Comparison of ENCODE assay signal across 26 mouse cellular contexts in genomic region chr13:46918509-46918908, GRCm38 (mm10). TPM values are rescaled to one million over a fixed set of nuclear protein-coding genes. Genes with fewer than 3 reads are reported as not detected.
DNase-seq lines count a peak whose midpoint lies in the region; ATAC-seq and TF ChIP-seq lines count a peak whose summit lies in the region.
"Had no signal": no experiment of that assay in that cellular context is flagged by ENCODE, and none has a peak within 500 bp of the region (broad histone marks: within the 10 kb centered on the region; RNA-seq: fewer than 3 reads in every experiment).

No protein-coding gene starts in this region.

- no peak overlapping the region for H3K4me2 ChIP-seq in lung, embryonic 16.5 days (ENCODE audit: low read depth, low read length)
- H3K4me2 ChIP-seq in heart, embryonic 14.5 days (ENCODE audit: low read length) = peak overlapping the region; percentile 46
- no peak overlapping the region for H3K4me2 ChIP-seq in limb, embryonic 12.5 days
- H3K4me2 ChIP-seq: forebrain, embryonic 13.5 days; hindbrain, embryonic 12.5 days; kidney, embryonic 15.5 days; midbrain, embryonic 11.5 days; neural tube, embryonic 15.5 days; stomach, embryonic 15.5 days had no signal

- intact Hi-C loops in heart, adult 2 months (cut with DNase I) = no loop called here

- H3K9ac ChIP-seq in heart, adult 2 months (ENCODE audit: low read depth, low read length) = no peak overlapping the region
- H3K9ac ChIP-seq in lung, embryonic 16.5 days (ENCODE audit: low read length) = no peak overlapping the region
- H3K9ac ChIP-seq in heart, embryonic 14.5 days (ENCODE audit: low read length) = peak overlapping the region; percentile 68
- H3K9ac ChIP-seq in limb, embryonic 12.5 days (replicated peaks) = no peak overlapping the region
- H3K9ac ChIP-seq: forebrain, embryonic 13.5 days; hindbrain, embryonic 12.5 days; kidney, embryonic 15.5 days; liver, postnatal 0 days; neural tube, embryonic 15.5 days; stomach, embryonic 15.5 days had no signal

- peaks cover 7% of the 10 kb centered on the region for H3K36me3 ChIP-seq in heart, adult 2 months (ENCODE audit: control insufficient read depth, insufficient read depth, low read length)
- no peaks in the 10 kb centered on the region for H3K36me3 ChIP-seq in lung, embryonic 16.5 days (ENCODE audit: control insufficient read depth, insufficient read depth, low read length)
- H3K36me3 ChIP-seq in heart, embryonic 14.5 days (ENCODE audit: control insufficient read depth, insufficient read depth, low read length) = 0 out of 2 replicates have a peak, but pooled peaks cover 6% of the 10 kb centered on the region
- no peaks in the 10 kb centered on the region for H3K36me3 ChIP-seq in limb, embryonic 12.5 days
- peaks cover 11% of the 10 kb centered on the region; the same call in 1 of the 2 replicates for H3K36me3 ChIP-seq in embryonic facial prominence, embryonic 10.5 days (replicated peaks)
- H3K36me3 ChIP-seq: hindbrain, embryonic 12.5 days; kidney, embryonic 15.5 days; neural tube, embryonic 15.5 days; stomach, embryonic 15.5 days had no signal

- H3K9me3 ChIP-seq in lung, embryonic 16.5 days (ENCODE audit: control insufficient read depth, low read length) = no peaks in the 10 kb centered on the region
- H3K9me3 ChIP-seq in heart, embryonic 14.5 days (ENCODE audit: control insufficient read depth, low read length) = no peaks in the 10 kb centered on the region
- no peaks in the 10 kb centered on the region for H3K9me3 ChIP-seq in limb, embryonic 12.5 days
- H3K9me3 ChIP-seq in embryonic facial prominence, embryonic 10.5 days = no peaks in the 10 kb centered on the region
- H3K9me3 ChIP-seq: forebrain, embryonic 13.5 days; hindbrain, embryonic 12.5 days; kidney, embryonic 15.5 days; neural tube, embryonic 15.5 days; stomach, embryonic 15.5 days had no signal

- TF ChIP-seq CTCF in heart, adult 2 months (IDR thresholded peaks at IDR 0.05) = no peak
- no peak for TF ChIP-seq CTCF in lung, adult 2 months (IDR thresholded peaks at IDR 0.05; ENCODE audit: insufficient read depth, low read length)

- no peak overlapping the region for H3K4me3 ChIP-seq in heart, adult 2 months
- no peak overlapping the region for H3K4me3 ChIP-seq in lung, embryonic 16.5 days (ENCODE audit: low read length)
- no peak overlapping the region for H3K4me3 ChIP-seq in lung, adult 2 months (replicated peaks; ENCODE audit: extremely low read depth, low read depth, low read length)
- no peak overlapping the region for H3K4me3 ChIP-seq in heart, embryonic 14.5 days (ENCODE audit: control insufficient read depth in 1 of 2, insufficient read depth in 1 of 2, low read depth in 1 of 2, low read length in 2 of 2)
- no peak overlapping the region for H3K4me3 ChIP-seq in limb, embryonic 12.5 days (replicated peaks)
- H3K4me3 ChIP-seq in embryonic facial prominence, embryonic 10.5 days = no peak overlapping the region
- H3K4me3 ChIP-seq: forebrain, embryonic 13.5 days; gastrocnemius, adult 2 months; hindbrain, embryonic 12.5 days; kidney, embryonic 15.5 days; neural tube, embryonic 15.5 days; stomach, embryonic 15.5 days had no signal

- peak; percentile 39; the same call in 1 of the 2 replicates for TF ChIP-seq POLR2A in heart, adult 2 months (IDR thresholded peaks at IDR 0.05; ENCODE audit: insufficient read depth, low read depth, low read length)
- no peak for TF ChIP-seq POLR2A in lung, adult 2 months (IDR thresholded peaks at IDR 0.05; ENCODE audit: borderline replicate concordance, extremely low read depth, low read depth, low read length)

- H3K27ac ChIP-seq in heart, adult 2 months = peak overlapping the region; percentile 40
- peak overlapping the region; percentile 29; the same call in 1 of the 2 replicates for H3K27ac ChIP-seq in lung, embryonic 16.5 days (ENCODE audit: low read length)
- H3K27ac ChIP-seq in heart, embryonic 14.5 days (replicated peaks in 1 of 2; ENCODE audit: control insufficient read depth in 1 of 2, insufficient read depth in 1 of 2, low read depth in 2 of 2, low read length in 2 of 2) = peak overlapping the region; percentile 97 to 98
- peak overlapping the region; percentile 64 for H3K27ac ChIP-seq in limb, embryonic 12.5 days
- H3K27ac ChIP-seq in embryonic facial prominence, embryonic 10.5 days (replicated peaks) = no peak overlapping the region
- H3K27ac ChIP-seq: forebrain, embryonic 13.5 days; gastrocnemius, adult 2 months; hindbrain, embryonic 12.5 days; kidney, embryonic 15.5 days; neural tube, embryonic 15.5 days; stomach, embryonic 15.5 days had no signal

- peak in 1 of 2 experiments; percentile 55 for DNase-seq in heart, adult 2 months
- no peak for DNase-seq in heart, adult 8-10 months (ENCODE audit: low spot score)
- DNase-seq in lung, adult 2 months = no peak
- DNase-seq in spleen, postnatal 36 days (ENCODE audit: low spot score in 2 of 2) = no peak
- DNase-seq in embryonic facial prominence, embryonic 10.5 days (ENCODE audit: low spot score) = no peak
- DNase-seq: adrenal gland, adult 2 months; cerebellum, adult 11 months; cerebellum, adult 9-11 months; gastrocnemius, adult 2 months; kidney, postnatal 4 days; layer of hippocampus, adult 9-11 months; liver, postnatal 0 days; right cerebral cortex, adult 18-20 months; right cerebral cortex, postnatal 4 days; thymus, postnatal 25 days had no signal

- ATAC-seq in lung, embryonic 16.5 days (ENCODE audit: low read depth) = peak; percentile 82
- ATAC-seq in heart, embryonic 14.5 days (ENCODE audit: insufficient number of reproducible peaks, insufficient read depth, low FRiP score, low read depth) = peak; percentile 87
- ATAC-seq in limb, embryonic 12.5 days (ENCODE audit: insufficient number of reproducible peaks, insufficient read depth, low FRiP score, low TSS enrichment, low read depth) = no peak
- ATAC-seq: forebrain, embryonic 13.5 days; intestine, postnatal 0 days; liver, postnatal 0 days; Patski had no signal

- WGBS in heart, adult 2 months = 53% methylated on average over 5 of the region's 5 CpGs
- WGBS in lung, embryonic 16.5 days = 59% methylated on average over 5 of the region's 5 CpGs
- WGBS in lung, adult 2 months = 84% methylated on average over 5 of the region's 5 CpGs
- 17% methylated on average over 5 of the region's 5 CpGs for WGBS in heart, embryonic 14.5 days
- 53% methylated on average over 5 of the region's 5 CpGs for WGBS in limb, embryonic 12.5 days
- 89% methylated on average over 5 of the region's 5 CpGs for WGBS in embryonic facial prominence, embryonic 10.5 days

- H3K27me3 ChIP-seq in heart, adult 2 months (ENCODE audit: control insufficient read depth, insufficient read depth, low read length) = no peaks in the 10 kb centered on the region
- no peaks in the 10 kb centered on the region for H3K27me3 ChIP-seq in lung, embryonic 16.5 days (ENCODE audit: control insufficient read depth, insufficient read depth, low read depth, low read length)
- H3K27me3 ChIP-seq in heart, embryonic 14.5 days (ENCODE audit: control insufficient read depth, insufficient read depth, low read length) = no peaks in the 10 kb centered on the region
- H3K27me3 ChIP-seq in limb, embryonic 12.5 days = no peaks in the 10 kb centered on the region
- no peaks in the 10 kb centered on the region for H3K27me3 ChIP-seq in embryonic facial prominence, embryonic 10.5 days (replicated peaks; ENCODE audit: low read depth, poor library complexity, severe bottlenecking)
- H3K27me3 ChIP-seq: forebrain, embryonic 13.5 days; hindbrain, embryonic 12.5 days; kidney, embryonic 15.5 days; neural tube, embryonic 15.5 days; Patski; stomach, embryonic 15.5 days had no signal

- TF ChIP-seq EP300 in heart, adult 2 months (IDR thresholded peaks at IDR 0.05; ENCODE audit: insufficient read depth, low read depth, low read length) = peak; percentile 72

- peaks cover 10% of the 10 kb centered on the region for H3K79me2 ChIP-seq in heart, adult 2 months (replicated peaks; ENCODE audit: control insufficient read depth, insufficient read depth, low read length)

- H3K4me1 ChIP-seq in heart, adult 2 months (ENCODE audit: control insufficient read depth, insufficient read depth, low read length) = peaks cover 10% of the 10 kb centered on the region
- H3K4me1 ChIP-seq in lung, embryonic 16.5 days (replicated peaks; ENCODE audit: control insufficient read depth, insufficient read depth, low read length) = peaks cover 18% of the 10 kb centered on the region
- peaks cover 8% of the 10 kb centered on the region for H3K4me1 ChIP-seq in lung, adult 2 months (ENCODE audit: control insufficient read depth, insufficient read depth, low read length)
- H3K4me1 ChIP-seq in heart, embryonic 14.5 days (ENCODE audit: control insufficient read depth in 2 of 2, insufficient read depth in 2 of 2, low read length in 2 of 2) = peaks cover 34 to 68% of the 10 kb centered on the region in 2 experiments
- peaks cover 23% of the 10 kb centered on the region for H3K4me1 ChIP-seq in limb, embryonic 12.5 days (replicated peaks)
- peaks cover 20% of the 10 kb centered on the region for H3K4me1 ChIP-seq in embryonic facial prominence, embryonic 10.5 days
- H3K4me1 ChIP-seq: forebrain, embryonic 13.5 days; neural tube, embryonic 15.5 days; stomach, embryonic 15.5 days had no signal

RNA-seq across cellular contexts. Expression of gene Kif13a, which starts 11.2 kb away (rescaled TPM):
- 100 to 1,000 TPM; 108 to 113 TPM for total RNA-seq in heart, adult 2 months (2021)
- 49.8 and 75.4 TPM in 2 replicates for polyA plus RNA-seq in heart, adult 2 months (2012; rRNA removed)
- total RNA-seq in heart, adult 8-10 months (2022) = 100 to 1,000 TPM; 113 to 126 (median 121) TPM
- polyA plus RNA-seq in lung, embryonic 16.5 days (2015; fragmentation: Nextera tagmentation; extraction: Ambion mirVana) = 11.7 and 12.6 TPM in 2 replicates
- 39.9 and 52.3 TPM in 2 replicates for polyA plus RNA-seq in lung, adult 2 months (2012; rRNA removed)
- 47.8 and 55.2 TPM in 2 replicates for polyA plus RNA-seq in heart, embryonic 14.5 days (2014; fragmentation: Nextera tagmentation; extraction: Ambion mirVana)
- 21.8 and 23.3 TPM in 2 replicates for polyA plus RNA-seq in limb, embryonic 12.5 days (2016; fragmentation: Nextera tagmentation; extraction: Ambion mirVana)
- polyA plus RNA-seq in embryonic facial prominence, embryonic 10.5 days (2016; fragmentation: Nextera tagmentation; extraction: Ambion mirVana) = 17.0 and 20.7 TPM in 2 replicates
